24 mouse cellular contexts compared by ENCODE assay signal in the genomic region with DNA sequence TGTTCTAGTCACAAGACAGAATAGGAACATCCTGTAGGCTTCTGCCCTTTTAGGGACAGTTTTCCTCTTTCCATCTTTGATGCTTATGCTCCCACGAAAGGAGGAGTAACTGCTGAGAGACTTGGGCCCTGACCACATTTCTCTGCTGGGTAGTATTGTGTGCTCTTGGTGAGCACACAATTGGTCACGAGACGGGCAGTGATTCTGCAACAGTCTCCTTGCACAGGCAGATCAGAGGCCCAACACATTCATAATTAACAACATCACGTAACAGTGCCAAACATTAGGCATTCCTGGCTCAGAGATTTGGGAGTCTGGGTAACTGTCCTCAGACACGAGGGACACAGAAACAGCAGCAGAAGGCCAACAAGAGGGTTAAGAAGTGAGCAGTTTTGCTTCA.
DNase-seq lines count a peak whose midpoint lies in the region; ATAC-seq and TF ChIP-seq lines count a peak whose summit lies in the region.
"Had no signal": no experiment of that assay in that cellular context is flagged by ENCODE, and none has a peak within 500 bp of the region (broad histone marks: within the 10 kb centered on the region; RNA-seq: fewer than 3 reads in every experiment).

No protein-coding gene starts in this region.

- H3K36me3 ChIP-seq in forebrain, postnatal 0 days (ENCODE audit: insufficient read depth): peaks cover 8% of the 10 kb centered on the region
- H3K36me3 ChIP-seq in forebrain, embryonic 13.5 days (ENCODE audit: poor library complexity, severe bottlenecking): peaks cover 13% of the 10 kb centered on the region; the same call in 1 of the 2 replicates
- no peaks in the 10 kb centered on the region for H3K36me3 ChIP-seq in hindbrain, embryonic 16.5 days (ENCODE audit: control insufficient read depth, insufficient read depth, low read length)
- H3K36me3 ChIP-seq in hindbrain, embryonic 10.5 days: no peaks in the 10 kb centered on the region
- H3K36me3 ChIP-seq: forebrain, embryonic 10.5 days; heart, embryonic 10.5 days; heart, embryonic 13.5 days had no signal

- H3K4me2 ChIP-seq in forebrain, postnatal 0 days (ENCODE audit: low read depth): no peak overlapping the region
- H3K4me2 ChIP-seq in forebrain, embryonic 13.5 days: no peak overlapping the region
- no peak overlapping the region for H3K4me2 ChIP-seq in hindbrain, embryonic 16.5 days (ENCODE audit: low read length)
- H3K4me2 ChIP-seq: heart, embryonic 13.5 days had no signal

- TF ChIP-seq POLR2A in brain, embryonic 14.5 days (IDR thresholded peaks at IDR 0.05; ENCODE audit: borderline replicate concordance, extremely low read depth, insufficient read depth, insufficient read length, poor library complexity, severe bottlenecking): no peak

- H3K4me1 ChIP-seq in forebrain, postnatal 0 days (ENCODE audit: insufficient read depth): no peaks in the 10 kb centered on the region
- no peaks in the 10 kb centered on the region for H3K4me1 ChIP-seq in forebrain, embryonic 13.5 days
- no peaks in the 10 kb centered on the region for H3K4me1 ChIP-seq in hindbrain, embryonic 16.5 days (ENCODE audit: control insufficient read depth, insufficient read depth, low read depth, low read length)
- no peaks in the 10 kb centered on the region for H3K4me1 ChIP-seq in hindbrain, embryonic 10.5 days (replicated peaks)
- H3K4me1 ChIP-seq: forebrain, embryonic 10.5 days; heart, embryonic 10.5 days had no signal

- ATAC-seq in forebrain, postnatal 0 days: peak; percentile 14; the same call in 1 of the 2 replicates
- ATAC-seq in forebrain, embryonic 13.5 days: no peak
- peak; percentile 61; the same call in 1 of the 2 replicates for ATAC-seq in hindbrain, embryonic 16.5 days
- ATAC-seq: activated CD4-positive, CD25-positive, alpha-beta regulatory T cell, adult 4 months; intestine, postnatal 0 days had no signal

- no peak overlapping the region for H3K27ac ChIP-seq in forebrain, postnatal 0 days (ENCODE audit: low read depth, low read length)
- no peak overlapping the region for H3K27ac ChIP-seq in forebrain, embryonic 13.5 days
- no peak overlapping the region for H3K27ac ChIP-seq in hindbrain, embryonic 16.5 days (ENCODE audit: low read depth, low read length)
- no peak overlapping the region for H3K27ac ChIP-seq in hindbrain, embryonic 10.5 days
- H3K27ac ChIP-seq: forebrain, embryonic 10.5 days; heart, adult 2 months; heart, embryonic 10.5 days; heart, embryonic 13.5 days had no signal

- WGBS in forebrain, postnatal 0 days: 46% methylated on average over 5 of the region's 5 CpGs
- WGBS in forebrain, embryonic 13.5 days: 76% methylated on average over 5 of the region's 5 CpGs
- 61% methylated on average over 5 of the region's 5 CpGs for WGBS in hindbrain, embryonic 16.5 days
- 89% methylated on average over 5 of the region's 5 CpGs for WGBS in hindbrain, embryonic 10.5 days

- no peaks in the 10 kb centered on the region for H3K9me3 ChIP-seq in forebrain, postnatal 0 days (ENCODE audit: low read length)
- no peaks in the 10 kb centered on the region for H3K9me3 ChIP-seq in forebrain, embryonic 13.5 days (replicated peaks)
- H3K9me3 ChIP-seq in hindbrain, embryonic 16.5 days (ENCODE audit: control insufficient read depth, low read length): no peaks in the 10 kb centered on the region
- no peaks in the 10 kb centered on the region for H3K9me3 ChIP-seq in hindbrain, embryonic 10.5 days
- H3K9me3 ChIP-seq: forebrain, embryonic 10.5 days; heart, embryonic 10.5 days; heart, embryonic 13.5 days had no signal

- H3K27me3 ChIP-seq in forebrain, postnatal 0 days (ENCODE audit: insufficient read depth, low read length): no peaks in the 10 kb centered on the region
- no peaks in the 10 kb centered on the region for H3K27me3 ChIP-seq in forebrain, embryonic 13.5 days
- H3K27me3 ChIP-seq in hindbrain, embryonic 16.5 days (replicated peaks; ENCODE audit: control insufficient read depth, insufficient read depth, low read length): no peaks in the 10 kb centered on the region
- no peaks in the 10 kb centered on the region for H3K27me3 ChIP-seq in hindbrain, embryonic 10.5 days (ENCODE audit: insufficient read depth, poor library complexity, severe bottlenecking)
- H3K27me3 ChIP-seq: heart, embryonic 13.5 days had no signal

- H3K9ac ChIP-seq in forebrain, postnatal 0 days: no peak overlapping the region
- no peak overlapping the region for H3K9ac ChIP-seq in forebrain, embryonic 13.5 days
- no peak overlapping the region for H3K9ac ChIP-seq in hindbrain, embryonic 16.5 days (ENCODE audit: low read depth, low read length)
- H3K9ac ChIP-seq: heart, embryonic 13.5 days had no signal

- TF ChIP-seq CTCF in forebrain, postnatal 0 days (IDR thresholded peaks at IDR 0.05; ENCODE audit: low read depth): no peak
- no peak for TF ChIP-seq CTCF in brain, embryonic 14.5 days (IDR thresholded peaks at IDR 0.05; ENCODE audit: borderline replicate concordance, extremely low read depth, insufficient read depth, insufficient read length)

- DNase-seq in cerebellum, postnatal 10 days: peak; percentile 5 to 12
- DNase-seq in cerebellum, adult 9-10 months: no peak
- peak; percentile 9 for DNase-seq in forebrain, postnatal 0 days
- no peak for DNase-seq in hindbrain, embryonic 10.5 days (ENCODE audit: low spot score)
- DNase-seq in brain, embryonic 14.5 days (ENCODE audit: low read depth): peak; percentile 47
- no peak for DNase-seq in embryo, embryonic 11 days
- DNase-seq: adrenal gland, adult 8-10 months; adrenal gland, postnatal 25 days; cerebellum, adult 18-20 months; cerebellum, adult 9-11 months; cerebellum, postnatal 36 days; gastrocnemius, postnatal 10 days; gastrocnemius, postnatal 36 days; heart, adult 2 months; heart, postnatal 14 days; heart, postnatal 4 days; kidney, adult 2 months had no signal

- H3K4me3 ChIP-seq in forebrain, postnatal 0 days (ENCODE audit: low read depth, low read length): no peak overlapping the region
- no peak overlapping the region for H3K4me3 ChIP-seq in forebrain, embryonic 13.5 days
- no peak overlapping the region for H3K4me3 ChIP-seq in hindbrain, embryonic 16.5 days (ENCODE audit: low read length)
- no peak overlapping the region for H3K4me3 ChIP-seq in hindbrain, embryonic 10.5 days
- H3K4me3 ChIP-seq: forebrain, embryonic 10.5 days; heart, adult 2 months; heart, embryonic 10.5 days; heart, embryonic 13.5 days had no signal

Comparison
In these comparisons a context has a peak if more than half of its experiments do, and no peak if none do; other contexts are left out.
1. DNase-seq: peak in cerebellum, postnatal 10 days (2 of 2), forebrain, postnatal 0 days (single experiment) and brain, embryonic 14.5 days (single experiment); none in cerebellum, adult 9-10 months (single experiment), hindbrain, embryonic 10.5 days (single experiment) and embryo, embryonic 11 days (single experiment).